Mouse (Mus musculus) midbrain, embryonic 15.5 days (tissue): ENCODE measurements at regions not wholly inside any gene's neighbourhood (a gene's known extent, or its start where the extent isn't known, plus 50 kb on each side); places are given as distances from the start of the nearest gene placed in this dataset.
"Not testable (repeated sequence)": the region's sequence is repeated elsewhere in the genome, so short reads cannot be mapped to it uniquely, and the experiment has no call there.

ENCODE experiments used
- ATAC-seq: fragments of 200-750 bp; cut with Nextera tagmentation; replicated peaks from 2 replicates; pipeline ENCODE4 v1.8.0; 2017; ENCODE audit warnings: moderate TSS enrichment
- H3K27ac ChIP-seq: fragments of 300-500 bp; sonication (generic); 2 replicates; pipeline ENCODE4 v1.5.1; 2015; ENCODE audit warnings: mild to moderate bottlenecking, inconsistent platforms
- H3K27me3 ChIP-seq: fragments of 300-500 bp; sonication (generic); replicated peaks from 2 replicates; pipeline ENCODE4 v1.6.1; 2015; ENCODE audit warnings: inconsistent platforms
- H3K36me3 ChIP-seq: fragments of 300-500 bp; sonication (generic); replicated peaks from 2 replicates; pipeline ENCODE4 v1.6.1; 2015; ENCODE audit warnings: inconsistent platforms
- H3K4me1 ChIP-seq: fragments of 300-500 bp; sonication (generic); 2 replicates; pipeline ENCODE4 v1.6.1; 2015; ENCODE audit warnings: inconsistent platforms
- H3K4me2 ChIP-seq: fragments of 300-500 bp; sonication (generic); 2 replicates; pipeline ENCODE4 v1.6.1; 2015; ENCODE audit warnings: inconsistent platforms, mild to moderate bottlenecking, moderate library complexity
- H3K4me3 ChIP-seq: fragments of 300-500 bp; sonication (generic); 2 replicates; pipeline ENCODE4 v1.5.1; 2015; ENCODE audit warnings: mild to moderate bottlenecking, inconsistent platforms
- H3K9ac ChIP-seq: fragments of 300-500 bp; sonication (generic); 2 replicates; pipeline ENCODE4 v1.6.1; 2015; ENCODE audit warnings: mild to moderate bottlenecking, inconsistent platforms
- H3K9me3 ChIP-seq: fragments of 300-500 bp; sonication (generic); 2 replicates; pipeline ENCODE4 v1.6.1; 2016; ENCODE audit warnings: inconsistent platforms
- WGBS: fragments of 180-500 bp; shearing (Covaris S2); methylation state at CpG from one replicate; pipeline ENCODE4 v1.1.7; 2015; ENCODE audit warnings: mixed read lengths; 5-methylcytosine and 5-hydroxymethylcytosine counted together

DNA sequence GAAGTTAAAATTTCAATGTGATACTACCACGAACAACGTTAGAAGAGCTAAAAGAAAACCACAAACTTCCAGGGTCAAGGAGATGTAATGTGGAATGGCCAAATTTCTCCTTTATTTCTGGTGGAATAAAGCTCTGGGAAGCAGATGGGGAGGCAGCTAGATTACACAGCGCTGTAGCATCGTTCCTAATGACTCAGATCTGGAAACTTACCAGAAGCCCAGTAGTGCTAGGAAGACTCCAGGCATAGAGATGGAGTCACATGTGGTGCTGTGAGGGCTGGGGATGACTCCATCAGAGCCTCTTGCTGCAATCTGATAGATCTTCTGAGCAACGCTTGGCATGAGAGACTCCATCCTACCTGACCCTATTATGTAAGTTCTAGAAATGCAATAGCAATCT lies 136.4 kb upstream of the Myt1l start:
- Histone ChIP-seq H3K4me1 (no peaks in the 10 kb centered on the region), H3K27me3 (no peaks in the 10 kb centered on the region), H3K4me2 (no peak overlapping the region), H3K36me3 (no peaks in the 10 kb centered on the region), H3K9ac (no peak overlapping the region), H3K27ac (no peak overlapping the region), H3K9me3 (no peaks in the 10 kb centered on the region), H3K4me3 (no peak overlapping the region)
- no peak for ATAC-seq
- 88% methylated on average over 5 of the region's 5 CpGs for WGBS

DNA sequence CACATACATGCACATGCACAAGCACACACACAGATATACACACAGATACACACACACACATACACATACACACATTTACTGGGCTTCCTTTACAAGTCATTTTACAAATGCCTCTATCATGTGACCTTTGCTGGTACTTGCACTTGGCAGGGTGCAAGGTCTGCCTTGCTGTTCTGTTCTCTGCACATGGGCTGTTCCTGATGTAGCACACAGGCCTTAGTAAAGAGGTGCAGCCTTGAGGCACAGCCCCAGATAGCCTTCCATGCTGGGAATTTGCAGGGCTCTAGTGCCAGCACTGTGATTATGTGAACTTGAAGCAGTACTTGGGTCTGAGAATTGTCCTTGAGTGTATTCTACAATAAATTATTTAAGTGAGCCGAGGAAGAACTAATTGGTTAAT lies 133.9 kb upstream of the Myt1l start:
- Histone ChIP-seq H3K4me2 (no peak overlapping the region), H3K27me3 (no peaks in the 10 kb centered on the region), H3K36me3 (no peaks in the 10 kb centered on the region), H3K4me3 (no peak overlapping the region), H3K9ac (no peak overlapping the region), H3K27ac (no peak overlapping the region), H3K9me3 (no peaks in the 10 kb centered on the region), H3K4me1 (no peaks in the 10 kb centered on the region)
- no peak for ATAC-seq
- WGBS: 68% methylated on average over 1 of the region's 1 CpGs

DNA sequence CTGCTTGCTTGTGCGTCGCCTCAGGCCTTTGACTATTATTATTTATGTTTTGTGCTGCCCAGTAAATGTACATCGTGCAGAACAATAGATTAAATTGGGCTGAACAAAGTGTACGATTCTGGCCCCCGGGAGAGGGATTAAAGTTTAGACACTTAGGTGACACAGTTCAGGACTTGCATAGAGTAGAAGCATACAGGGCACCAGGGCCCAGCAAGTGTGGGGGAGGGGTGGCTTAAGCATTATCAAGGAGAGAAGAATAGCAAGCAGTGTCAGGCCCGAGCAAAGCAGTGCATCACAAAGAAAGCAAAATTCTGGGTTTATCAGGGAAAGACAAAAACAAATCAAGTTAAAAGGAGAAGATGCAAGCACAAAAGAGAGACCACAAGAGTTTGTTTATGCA lies 133.3 kb upstream of the Myt1l start:
- no peaks in the 10 kb centered on the region for H3K9me3 ChIP-seq
- H3K27ac ChIP-seq: no peak overlapping the region
- ATAC-seq: no peak
- no peak overlapping the region for H3K4me2 ChIP-seq
- no peak overlapping the region for H3K9ac ChIP-seq
- no peaks in the 10 kb centered on the region for H3K36me3 ChIP-seq
- no peaks in the 10 kb centered on the region for H3K4me1 ChIP-seq
- H3K4me3 ChIP-seq: no peak overlapping the region
- 11% methylated on average over 6 of the region's 6 CpGs for WGBS
- H3K27me3 ChIP-seq: no peaks in the 10 kb centered on the region

DNA sequence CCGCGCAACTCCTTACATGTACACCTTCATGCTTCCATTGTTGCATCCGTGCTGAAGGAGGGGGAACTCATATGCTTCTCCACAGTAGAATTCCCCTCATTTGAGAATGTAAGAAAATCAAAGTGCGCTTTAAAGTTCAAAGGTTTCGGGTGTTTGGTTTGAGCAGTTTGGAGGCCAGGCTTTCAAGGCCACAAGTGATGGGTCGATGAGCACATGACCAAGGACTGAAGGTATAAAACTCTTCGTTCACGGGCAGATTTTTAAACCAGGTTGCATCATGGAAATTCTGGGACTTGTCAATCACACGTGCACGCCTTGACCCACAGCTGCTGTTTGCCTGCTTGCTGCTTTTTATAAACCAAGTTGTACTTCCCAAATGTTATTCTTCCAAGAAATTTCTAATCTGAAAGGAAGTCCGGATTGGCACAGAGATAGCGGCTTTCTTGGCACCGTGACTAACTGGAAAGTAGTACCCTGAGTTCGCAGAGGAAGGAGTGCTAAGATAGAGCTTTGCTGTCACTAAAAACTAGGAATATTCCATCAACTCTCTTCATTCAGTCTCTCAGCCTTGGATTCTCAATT lies 132.7 kb upstream of the Myt1l start:
- no peak overlapping the region for H3K4me3 ChIP-seq
- no peak for ATAC-seq
- no peaks in the 10 kb centered on the region for H3K27me3 ChIP-seq
- no peaks in the 10 kb centered on the region for H3K9me3 ChIP-seq
- 87% methylated on average over 14 of the region's 14 CpGs for WGBS
- no peaks in the 10 kb centered on the region for H3K4me1 ChIP-seq
- H3K27ac ChIP-seq: no peak overlapping the region
- no peak overlapping the region for H3K9ac ChIP-seq
- no peak overlapping the region for H3K4me2 ChIP-seq
- H3K36me3 ChIP-seq: no peaks in the 10 kb centered on the region

DNA sequence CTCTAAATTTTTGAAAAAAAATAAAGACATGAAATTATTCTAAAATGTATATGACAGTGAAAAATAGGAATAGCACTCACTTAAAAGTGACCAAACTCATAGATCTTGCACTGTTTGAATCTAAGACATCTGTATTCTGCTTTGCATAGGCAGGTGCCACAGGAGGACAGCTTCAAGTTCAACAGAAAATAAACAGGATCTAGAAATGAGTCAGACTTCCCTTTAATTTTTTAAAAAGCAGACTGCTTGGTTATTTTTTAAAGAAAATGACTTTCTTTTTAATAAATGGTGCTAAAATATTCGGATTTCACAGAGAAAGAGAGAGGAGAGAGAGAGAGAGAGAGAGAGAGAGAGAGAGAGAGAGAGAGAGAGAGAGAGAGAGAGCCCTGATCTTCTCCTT lies 123.8 kb upstream of the Myt1l start:
- 37% methylated on average over 1 of the region's 1 CpGs for WGBS
- H3K4me1 ChIP-seq: no peaks in the 10 kb centered on the region

DNA sequence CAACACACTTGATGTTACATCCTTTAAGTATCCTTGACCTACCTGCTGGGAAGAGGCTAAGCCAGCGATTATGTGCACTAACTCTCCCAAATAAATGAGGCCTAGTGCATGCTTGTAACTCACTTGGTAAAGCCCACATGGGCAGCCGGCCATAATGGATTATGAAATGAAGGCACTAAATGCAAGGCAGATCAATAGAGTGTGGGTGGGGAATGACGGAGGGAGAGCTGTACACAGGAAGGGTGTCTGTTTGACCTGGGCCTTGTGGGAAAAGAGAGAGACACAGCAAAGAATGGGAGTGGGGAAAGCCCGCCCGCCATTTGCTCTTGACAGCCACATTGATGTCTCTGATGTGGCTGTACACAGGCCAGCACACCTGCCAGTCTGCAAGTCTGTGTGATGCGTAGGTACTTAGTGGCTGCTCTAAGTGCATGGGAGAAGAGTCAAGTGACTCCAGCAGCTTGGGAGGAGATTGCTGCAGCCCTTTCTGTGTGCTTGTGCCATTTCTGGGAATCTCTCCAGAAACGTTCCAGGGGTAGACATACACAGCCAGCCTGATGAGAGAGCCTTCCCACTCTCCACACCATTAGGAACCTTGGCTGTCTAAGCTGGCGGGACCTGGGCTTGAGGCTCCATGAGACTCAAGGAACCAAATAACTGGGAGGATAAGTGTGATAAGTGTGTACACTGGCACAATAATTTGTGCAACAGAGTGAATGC lies 118.7 kb upstream of the Myt1l start:
- ATAC-seq: no peak
- 83% methylated on average over 8 of the region's 8 CpGs for WGBS
- H3K4me3 ChIP-seq: no peak overlapping the region
- no peaks in the 10 kb centered on the region for H3K36me3 ChIP-seq
- H3K4me1 ChIP-seq: no peaks in the 10 kb centered on the region
- H3K4me2 ChIP-seq: no peak overlapping the region
- no peaks in the 10 kb centered on the region for H3K9me3 ChIP-seq
- H3K27ac ChIP-seq: no peak overlapping the region
- no peak overlapping the region for H3K9ac ChIP-seq
- no peaks in the 10 kb centered on the region for H3K27me3 ChIP-seq

More for the DNA sequence above, 123.8 kb upstream of the Myt1l start:
- Histone ChIP-seq H3K4me3 (no peak overlapping the region), H3K9ac (no peak overlapping the region), H3K36me3 (no peaks in the 10 kb centered on the region), H3K27ac (no peak overlapping the region), H3K27me3 (no peaks in the 10 kb centered on the region), H3K4me2 (no peak overlapping the region), H3K9me3 (no peaks in the 10 kb centered on the region)
- ATAC-seq: no peak

DNA sequence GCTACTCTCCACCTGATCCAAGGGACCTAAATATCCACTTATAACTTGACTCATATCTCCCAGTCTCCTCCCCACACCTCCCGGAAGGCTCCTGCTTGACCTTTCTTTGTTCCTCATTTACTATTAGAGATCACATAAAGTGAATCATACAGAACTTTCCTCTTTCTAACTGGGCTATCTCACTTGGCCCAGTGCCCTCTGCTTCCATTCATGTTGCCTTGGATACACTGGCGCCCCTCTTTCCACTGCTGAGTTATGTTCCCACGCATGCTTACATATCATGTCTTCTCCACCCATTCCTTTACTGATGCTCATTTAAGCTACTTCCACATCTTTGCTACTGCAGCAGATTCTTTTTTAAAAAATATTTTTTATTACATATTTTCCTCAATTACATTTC lies 94.2 kb upstream of the Myt1l start:
- no peaks in the 10 kb centered on the region for H3K36me3 ChIP-seq
- H3K27me3 ChIP-seq: no peaks in the 10 kb centered on the region
- H3K9ac ChIP-seq: no peak overlapping the region
- H3K4me2 ChIP-seq: no peak overlapping the region
- H3K27ac ChIP-seq: no peak overlapping the region
- no peak overlapping the region for H3K4me3 ChIP-seq
- H3K9me3 ChIP-seq: no peaks in the 10 kb centered on the region
- no peaks in the 10 kb centered on the region for H3K4me1 ChIP-seq
- no peak for ATAC-seq
- WGBS: 74% methylated on average over 3 of the region's 3 CpGs

DNA sequence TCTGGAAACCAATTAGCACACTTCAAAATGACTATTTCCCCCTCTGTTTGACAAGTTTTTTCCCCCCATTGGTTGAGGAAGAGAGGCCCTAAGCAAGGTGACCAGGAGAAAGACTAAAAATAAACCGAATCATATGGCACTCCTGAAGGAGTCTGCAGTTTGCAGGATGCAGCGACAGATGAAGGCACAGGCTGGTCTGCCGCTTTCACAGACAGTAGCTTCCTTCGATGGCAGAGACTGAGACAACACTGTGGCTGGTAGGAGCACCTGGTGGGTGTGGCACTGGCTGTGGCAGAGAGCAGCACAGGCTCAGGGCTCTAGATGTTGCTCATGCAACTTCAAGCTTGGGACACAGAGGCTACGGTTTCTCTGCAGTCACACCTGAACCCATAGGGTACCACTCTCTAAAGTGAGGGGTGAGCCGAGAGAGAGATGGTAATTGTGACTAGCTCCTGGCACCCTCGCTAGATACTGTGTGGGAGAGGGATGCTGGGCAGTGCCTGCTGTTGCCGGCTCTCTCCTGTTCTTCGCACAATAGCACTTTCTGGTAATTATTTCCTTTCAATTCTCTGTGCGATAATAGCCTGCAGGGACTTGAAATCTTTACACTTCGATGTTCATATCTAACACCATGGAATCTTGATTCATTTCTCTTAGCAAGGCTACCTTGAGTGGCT lies 88.7 kb upstream of the Myt1l start:
- no peaks in the 10 kb centered on the region for H3K36me3 ChIP-seq
- no peak; the same call in 1 of the 2 replicates for ATAC-seq
- 72% methylated on average over 11 of the region's 11 CpGs for WGBS
- H3K4me3 ChIP-seq: no peak overlapping the region
- no peaks in the 10 kb centered on the region for H3K27me3 ChIP-seq
- no peak overlapping the region for H3K9ac ChIP-seq
- H3K9me3 ChIP-seq: no peaks in the 10 kb centered on the region
- H3K4me1 ChIP-seq: no peaks in the 10 kb centered on the region
- no peak overlapping the region for H3K4me2 ChIP-seq
- no peak overlapping the region for H3K27ac ChIP-seq

DNA sequence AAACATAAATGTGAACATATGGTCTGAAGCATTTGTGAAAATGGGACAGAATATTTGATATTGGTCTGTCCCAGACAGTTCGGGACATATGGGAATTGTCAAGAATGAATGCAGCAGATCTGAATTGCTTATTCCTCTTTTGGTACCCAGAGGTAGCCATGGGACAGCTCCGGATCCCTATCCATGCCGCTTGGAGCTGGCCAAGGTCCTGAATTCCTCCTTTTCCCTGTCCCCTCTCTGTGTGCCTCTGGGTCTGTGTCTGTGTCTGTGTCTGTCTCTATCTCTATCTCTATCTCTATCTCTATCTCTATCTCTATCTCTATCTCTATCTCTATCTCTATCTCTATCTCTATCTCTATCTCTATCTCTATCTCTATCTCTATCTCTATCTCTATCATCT lies 63.0 kb upstream of the Myt1l start:
- not testable (repeated sequence) for H3K36me3 ChIP-seq, H3K9me3 ChIP-seq, ATAC-seq, H3K4me2 ChIP-seq, H3K27ac ChIP-seq, H3K4me3 ChIP-seq, H3K4me1 ChIP-seq, H3K27me3 ChIP-seq, H3K9ac ChIP-seq
- 29% methylated on average over 3 of the region's 3 CpGs for WGBS
